Mouse (Mus musculus) liver, embryonic 15.5 days (tissue): ENCODE measurements around the gene Hoxd9. TPM values are rescaled to one million over a fixed set of nuclear protein-coding genes. Genes with fewer than 3 reads are reported as not detected.
A peak's percentile ranks its signal among the peaks of the same experiment; 100 is the strongest.

Experiments
- ATAC-seq: fragments of 200-750 bp; cut with Nextera tagmentation; 2 replicates; pipeline ENCODE4 v1.8.0; 2017; ENCODE audit warnings: moderate number of reproducible peaks, mild to moderate bottlenecking, moderate library complexity; ENCODE audit not compliant: insufficient read depth
- H3K27ac ChIP-seq: fragments of 300-500 bp; sonication (generic); replicated peaks from 2 replicates; pipeline ENCODE4 v1.5.1; 2015; ENCODE audit warnings: mild to moderate bottlenecking, inconsistent platforms
- H3K27me3 ChIP-seq: fragments of 300-500 bp; sonication (generic); 2 replicates; pipeline ENCODE4 v1.6.1; 2015; ENCODE audit warnings: mild to moderate bottlenecking, inconsistent platforms
- H3K36me3 ChIP-seq: fragments of 300-500 bp; sonication (generic); replicated peaks from 2 replicates; pipeline ENCODE4 v1.6.1; 2015; ENCODE audit warnings: moderate library complexity, mild to moderate bottlenecking, inconsistent platforms
- H3K4me1 ChIP-seq: fragments of 300-500 bp; sonication (generic); replicated peaks from 2 replicates; pipeline ENCODE4 v1.6.1; 2015; ENCODE audit warnings: inconsistent platforms
- H3K4me2 ChIP-seq: fragments of 300-500 bp; sonication (generic); 2 replicates; pipeline ENCODE4 v1.6.1; 2015; ENCODE audit warnings: moderate library complexity, mild to moderate bottlenecking, inconsistent platforms
- H3K4me3 ChIP-seq: fragments of 300-500 bp; sonication (generic); replicated peaks from 2 replicates; pipeline ENCODE4 v1.5.1; 2015; ENCODE audit warnings: mild to moderate bottlenecking, inconsistent platforms
- H3K9ac ChIP-seq: fragments of 300-500 bp; sonication (generic); 2 replicates; pipeline ENCODE4 v1.6.1; 2015; ENCODE audit warnings: moderate library complexity, mild to moderate bottlenecking, inconsistent platforms
- H3K9me3 ChIP-seq: fragments of 300-500 bp; sonication (generic); replicated peaks from 2 replicates; pipeline ENCODE4 v1.6.1; 2016; ENCODE audit warnings: inconsistent platforms
- WGBS: fragments of 180-500 bp; shearing (Covaris S2); methylation state at CpG from one replicate; pipeline ENCODE4 v1.1.7; 2015; ENCODE audit warnings: mixed read lengths; ENCODE audit not compliant: insufficient replicate concordance; 5-methylcytosine and 5-hydroxymethylcytosine counted together
- polyA plus RNA-seq: library from polyadenylated mRNA; unstranded; fragments of >200 nt; fragmentation: Nextera tagmentation; extraction: Ambion mirVana; gene quantifications from 2 replicates; pipeline ENCODE4 v1.2.1, GENCODE M21; 2015

Gene Hoxd9
- polyA plus RNA-seq, 1 experiment from 2014 or later, result not detected

- no peak for ATAC-seq
- Histone ChIP-seq H3K4me2 (no peak overlapping the region), H3K4me1 (peaks cover 13% of the 10 kb centered on the region), H3K4me3 (no peak overlapping the region), H3K27me3 (peaks cover 100% of the 10 kb centered on the region), H3K9me3 (no peaks in the 10 kb centered on the region), H3K36me3 (no peaks in the 10 kb centered on the region), H3K9ac (no peak overlapping the region), H3K27ac (no peak overlapping the region)
- 28% methylated on average over 6 of the region's 6 CpGs for WGBS
Measured at GRCm38 (mm10) chr2:74702820-74703219, 5.3 kb downstream of the Hoxd9 start.

GRCm38 (mm10) chr2:74703317-74703716 lies 5.8 kb downstream of the Hoxd9 start:
- H3K9me3 ChIP-seq, result no peaks in the 10 kb centered on the region
- no peak overlapping the region for H3K4me3 ChIP-seq
- no peaks in the 10 kb centered on the region for H3K36me3 ChIP-seq
- H3K4me1 ChIP-seq, result peaks cover 10% of the 10 kb centered on the region
- peaks cover 100% of the 10 kb centered on the region for H3K27me3 ChIP-seq
- no peak for ATAC-seq
- no peak overlapping the region for H3K9ac ChIP-seq
- 15% methylated on average over 10 of the region's 10 CpGs for WGBS
- H3K27ac ChIP-seq, result no peak overlapping the region
- no peak overlapping the region for H3K4me2 ChIP-seq

GRCm38 (mm10) chr2:74703720-74704392 lies 6.3 kb downstream of the Hoxd9 start:
- Histone ChIP-seq H3K4me3 (no peak overlapping the region), H3K9me3 (no peaks in the 10 kb centered on the region), H3K4me2 (no peak overlapping the region), H3K27ac (no peak overlapping the region), H3K9ac (no peak overlapping the region), H3K36me3 (no peaks in the 10 kb centered on the region), H3K4me1 (peaks cover 10% of the 10 kb centered on the region), H3K27me3 (peaks cover 100% of the 10 kb centered on the region)
- WGBS, result 8% methylated on average over 26 of the region's 26 CpGs
- no peak for ATAC-seq

- Histone ChIP-seq H3K4me2 (peak within 1 kb of the TSS; percentile 62), H3K4me3 (peak within 1 kb of the TSS; percentile 40), H3K9me3 (no peaks in the 10 kb centered on the region), H3K27me3 (peaks cover 100% of the 10 kb centered on the region), H3K4me1 (peaks cover 10% of the 10 kb centered on the region), H3K9ac (no peak within 1 kb of the TSS), H3K27ac (no peak within 1 kb of the TSS), H3K36me3 (no peaks in the 10 kb centered on the region)
- ATAC-seq, result no peak
- WGBS, result 1% methylated on average over 52 of the region's 52 CpGs
Measured at GRCm38 (mm10) chr2:74704393-74704998, 7.0 kb downstream of the Hoxd9 start, which contains the start of gene Hoxd8. Gene Hoxd8 (plus strand): TSS chr2:74704615.

GRCm38 (mm10) chr2:74704999-74705466 lies 7.5 kb downstream of the Hoxd9 start:
- Histone ChIP-seq H3K27me3 (peaks cover 100% of the 10 kb centered on the region), H3K9me3 (no peaks in the 10 kb centered on the region), H3K36me3 (no peaks in the 10 kb centered on the region), H3K4me3 (peak overlapping the region; percentile 40), H3K4me2 (peak overlapping the region; percentile 62), H3K27ac (no peak overlapping the region), H3K4me1 (peaks cover 10% of the 10 kb centered on the region), H3K9ac (no peak overlapping the region)
- 1% methylated on average over 59 of the region's 66 CpGs for WGBS
- ATAC-seq, result no peak

- no peak for ATAC-seq
- no peaks in the 10 kb centered on the region for H3K36me3 ChIP-seq
- no peak overlapping the region for H3K9ac ChIP-seq
- H3K27me3 ChIP-seq, result peaks cover 100% of the 10 kb centered on the region
- under 1% methylated on average over 85 of the region's 85 CpGs for WGBS
- H3K27ac ChIP-seq, result no peak overlapping the region
- H3K4me1 ChIP-seq, result peaks cover 10% of the 10 kb centered on the region
- peak overlapping the region; percentile 40 for H3K4me3 ChIP-seq
- peak overlapping the region; percentile 62 for H3K4me2 ChIP-seq
- H3K9me3 ChIP-seq, result no peaks in the 10 kb centered on the region
Measured at GRCm38 (mm10) chr2:74705467-74706089, 8.1 kb downstream of the Hoxd9 start.

- H3K4me1 ChIP-seq, result peaks cover 10% of the 10 kb centered on the region
- H3K9ac ChIP-seq, result no peak overlapping the region
- H3K4me3 ChIP-seq, result no peak overlapping the region
- ATAC-seq, result no peak
- no peaks in the 10 kb centered on the region for H3K36me3 ChIP-seq
- peaks cover 100% of the 10 kb centered on the region for H3K27me3 ChIP-seq
- WGBS, result 6% methylated on average over 13 of the region's 13 CpGs
- no peaks in the 10 kb centered on the region for H3K9me3 ChIP-seq
- H3K4me2 ChIP-seq, result no peak overlapping the region
- H3K27ac ChIP-seq, result no peak overlapping the region
Measured at GRCm38 (mm10) chr2:74706393-74706960, 8.9 kb downstream of the Hoxd9 start.

- no peak for ATAC-seq
- peaks cover 10% of the 10 kb centered on the region for H3K4me1 ChIP-seq
- no peaks in the 10 kb centered on the region for H3K36me3 ChIP-seq
- no peak overlapping the region for H3K4me3 ChIP-seq
- no peak overlapping the region for H3K4me2 ChIP-seq
- H3K27me3 ChIP-seq, result peaks cover 100% of the 10 kb centered on the region
- no peak overlapping the region for H3K9ac ChIP-seq
- no peaks in the 10 kb centered on the region for H3K9me3 ChIP-seq
- no peak overlapping the region for H3K27ac ChIP-seq
- 21% methylated on average over 7 of the region's 7 CpGs for WGBS
Measured at GRCm38 (mm10) chr2:74707599-74707998, 10.1 kb downstream of the Hoxd9 start.

GRCm38 (mm10) chr2:74708676-74709075 lies 11.1 kb downstream of the Hoxd9 start:
- H3K27ac ChIP-seq, result no peak overlapping the region
- ATAC-seq, result no peak
- no peaks in the 10 kb centered on the region for H3K36me3 ChIP-seq
- H3K4me1 ChIP-seq, result peaks cover 10% of the 10 kb centered on the region
- H3K27me3 ChIP-seq, result peaks cover 100% of the 10 kb centered on the region
- H3K9ac ChIP-seq, result no peak overlapping the region
- no peaks in the 10 kb centered on the region for H3K9me3 ChIP-seq
- H3K4me2 ChIP-seq, result no peak overlapping the region
- no peak overlapping the region for H3K4me3 ChIP-seq
- 35% methylated on average over 4 of the region's 4 CpGs for WGBS

- no peaks in the 10 kb centered on the region for H3K9me3 ChIP-seq
- H3K4me2 ChIP-seq, result no peak overlapping the region
- no peak overlapping the region for H3K4me3 ChIP-seq
- H3K27ac ChIP-seq, result no peak overlapping the region
- no peak overlapping the region for H3K9ac ChIP-seq
- H3K4me1 ChIP-seq, result peaks cover 7% of the 10 kb centered on the region
- no peak for ATAC-seq
- 13% methylated on average over 5 of the region's 5 CpGs for WGBS
- H3K27me3 ChIP-seq, result peaks cover 100% of the 10 kb centered on the region
- no peaks in the 10 kb centered on the region for H3K36me3 ChIP-seq
Measured at GRCm38 (mm10) chr2:74709465-74710419, 12.2 kb downstream of the Hoxd9 start.
